Mouse (Mus musculus): ENCODE results near the gene Rbm46. TPM values are rescaled to one million over a fixed set of nuclear protein-coding genes. Genes with fewer than 3 reads are reported as not detected.

Rbm46 gene
- polyA plus RNA-seq (2016; fragmentation: Nextera tagmentation; extraction: Ambion mirVana): 1.2 and 2.2 TPM in 2 replicates

GRCm38 (mm10) chr3:82876372-82876739 is at the start of gene Rbm46:
TSS of gene Rbm46 (minus strand) at chr3:82876483.
- Histone ChIP-seq H3K4me3 (peak within 1 kb of the TSS; percentile 59), H3K4me1 (peaks cover 8% of the 10 kb centered on the region), H3K27ac (peak within 1 kb of the TSS; percentile 56), H3K27me3 (ENCODE audit: insufficient read depth, poor library complexity, severe bottlenecking) (peaks cover 26% of the 10 kb centered on the region), H3K36me3 (no peaks in the 10 kb centered on the region), H3K9me3 (peaks cover 5% of the 10 kb centered on the region; the same call in 1 of the 2 replicates)
- 23% methylated on average over 36 of the region's 36 CpGs for WGBS
- DNase-seq (ENCODE audit: low spot score): peak; percentile 90

- Histone ChIP-seq H3K27ac (no peak overlapping the region), H3K4me3 (no peak overlapping the region), H3K36me3 (no peaks in the 10 kb centered on the region), H3K4me1 (no peaks in the 10 kb centered on the region), H3K27me3 (ENCODE audit: insufficient read depth, poor library complexity, severe bottlenecking) (no peaks in the 10 kb centered on the region), H3K9me3 (no peaks in the 10 kb centered on the region)
- DNase-seq (ENCODE audit: low spot score): no peak
- 21% methylated on average over 1 of the region's 1 CpGs for WGBS
Measured at GRCm38 (mm10) chr3:82915632-82916031, 39.3 kb upstream of the Rbm46 start.

- no peak for DNase-seq (ENCODE audit: low spot score)
Measured at GRCm38 (mm10) chr3:82908671-82909070, 32.4 kb upstream of the Rbm46 start.

GRCm38 (mm10) chr3:82904211-82904908 is 28.1 kb upstream of the Rbm46 start:
- Histone ChIP-seq H3K27ac (no peak overlapping the region), H3K27me3 (ENCODE audit: insufficient read depth, poor library complexity, severe bottlenecking) (peaks cover 44% of the 10 kb centered on the region)
- 2% methylated on average over 31 of the region's 31 CpGs for WGBS

More at GRCm38 (mm10) chr3:82908671-82909070, 32.4 kb upstream of the Rbm46 start:
- H3K4me1 ChIP-seq: peaks cover 9% of the 10 kb centered on the region
- H3K36me3 ChIP-seq: no peaks in the 10 kb centered on the region
- H3K9me3 ChIP-seq: no peaks in the 10 kb centered on the region
- WGBS: 75% methylated on average over 2 of the region's 2 CpGs
- H3K4me3 ChIP-seq: no peak overlapping the region
- H3K27me3 ChIP-seq (ENCODE audit: insufficient read depth, poor library complexity, severe bottlenecking): peaks cover 27% of the 10 kb centered on the region
- H3K27ac ChIP-seq: no peak overlapping the region

GRCm38 (mm10) chr3:82903613-82904205 is 27.4 kb upstream of the Rbm46 start, which contains the start of gene Lrat:
TSS of gene Lrat (minus strand) at chr3:82903973.
- H3K27ac ChIP-seq: no peak within 1 kb of the TSS

More at GRCm38 (mm10) chr3:82904211-82904908, 28.1 kb upstream of the Rbm46 start:
- H3K4me1 ChIP-seq: peaks cover 16% of the 10 kb centered on the region
- peak overlapping the region; percentile 63 for H3K4me3 ChIP-seq
- DNase-seq (ENCODE audit: low spot score): no peak
- 0 out of 2 replicates have a peak, but pooled peaks cover 3% of the 10 kb centered on the region for H3K9me3 ChIP-seq
- H3K36me3 ChIP-seq: no peaks in the 10 kb centered on the region

GRCm38 (mm10) chr3:82902757-82903612 is 26.7 kb upstream of the Rbm46 start:
- Histone ChIP-seq H3K27ac (no peak overlapping the region), H3K36me3 (no peaks in the 10 kb centered on the region), H3K9me3 (0 out of 2 replicates have a peak, but pooled peaks cover 3% of the 10 kb centered on the region), H3K4me1 (peaks cover 16% of the 10 kb centered on the region), H3K27me3 (ENCODE audit: insufficient read depth, poor library complexity, severe bottlenecking) (peaks cover 44% of the 10 kb centered on the region), H3K4me3 (peak overlapping the region; percentile 63)
- DNase-seq (ENCODE audit: low spot score): no peak
- 25% methylated on average over 20 of the region's 20 CpGs for WGBS

More at GRCm38 (mm10) chr3:82903613-82904205, 27.4 kb upstream of the Rbm46 start, which contains the start of gene Lrat:
- H3K9me3 ChIP-seq: 0 out of 2 replicates have a peak, but pooled peaks cover 3% of the 10 kb centered on the region
- peaks cover 44% of the 10 kb centered on the region for H3K27me3 ChIP-seq (ENCODE audit: insufficient read depth, poor library complexity, severe bottlenecking)
- DNase-seq (ENCODE audit: low spot score): no peak
- H3K4me3 ChIP-seq: peak within 1 kb of the TSS; percentile 63
- H3K36me3 ChIP-seq: no peaks in the 10 kb centered on the region
- peaks cover 16% of the 10 kb centered on the region for H3K4me1 ChIP-seq
- 1% methylated on average over 35 of the region's 35 CpGs for WGBS

GRCm38 (mm10) chr3:82888842-82889241 is 12.6 kb upstream of the Rbm46 start:
- Histone ChIP-seq H3K9me3 (no peaks in the 10 kb centered on the region), H3K36me3 (no peaks in the 10 kb centered on the region), H3K4me1 (no peaks in the 10 kb centered on the region), H3K27me3 (ENCODE audit: insufficient read depth, poor library complexity, severe bottlenecking) (no peaks in the 10 kb centered on the region), H3K27ac (no peak overlapping the region), H3K4me3 (no peak overlapping the region)
- DNase-seq (ENCODE audit: low spot score): no peak
- WGBS: 21% methylated on average over 2 of the region's 2 CpGs

GRCm38 (mm10) chr3:82877258-82877657 is 975 bp upstream of the Rbm46 start:
- Histone ChIP-seq H3K36me3 (no peaks in the 10 kb centered on the region), H3K9me3 (peaks cover 5% of the 10 kb centered on the region; the same call in 1 of the 2 replicates), H3K4me1 (peaks cover 8% of the 10 kb centered on the region), H3K27ac (no peak overlapping the region), H3K27me3 (ENCODE audit: insufficient read depth, poor library complexity, severe bottlenecking) (peaks cover 26% of the 10 kb centered on the region), H3K4me3 (no peak overlapping the region)
- no peak for DNase-seq (ENCODE audit: low spot score)
- WGBS: 4% methylated on average over 4 of the region's 4 CpGs

- Histone ChIP-seq H3K4me3 (peak overlapping the region; percentile 59), H3K9me3 (peaks cover 5% of the 10 kb centered on the region; the same call in 1 of the 2 replicates), H3K27me3 (ENCODE audit: insufficient read depth, poor library complexity, severe bottlenecking) (peaks cover 26% of the 10 kb centered on the region), H3K36me3 (no peaks in the 10 kb centered on the region), H3K27ac (peak overlapping the region; percentile 56), H3K4me1 (peaks cover 8% of the 10 kb centered on the region)
- 18% methylated on average over 69 of the region's 69 CpGs for WGBS
- no peak for DNase-seq (ENCODE audit: low spot score)
Measured at GRCm38 (mm10) chr3:82875671-82876371, 462 bp downstream of the Rbm46 start.

GRCm38 (mm10) chr3:82857414-82858077 is 18.7 kb downstream of the Rbm46 start:
- H3K27me3 ChIP-seq (ENCODE audit: insufficient read depth, poor library complexity, severe bottlenecking): no peaks in the 10 kb centered on the region
- H3K36me3 ChIP-seq: no peaks in the 10 kb centered on the region
- DNase-seq (ENCODE audit: low spot score): no peak
- no peaks in the 10 kb centered on the region for H3K9me3 ChIP-seq
- H3K27ac ChIP-seq: no peak overlapping the region
- no peaks in the 10 kb centered on the region for H3K4me1 ChIP-seq
- WGBS: 29% methylated on average over 4 of the region's 4 CpGs
- H3K4me3 ChIP-seq: no peak overlapping the region

- no peaks in the 10 kb centered on the region for H3K27me3 ChIP-seq (ENCODE audit: insufficient read depth, poor library complexity, severe bottlenecking)
Measured at GRCm38 (mm10) chr3:82825165-82825564, 51.1 kb downstream of the Rbm46 start.

GRCm38 (mm10) chr3:82811851-82812250 is 64.4 kb downstream of the Rbm46 start:
- Histone ChIP-seq H3K4me3 (no peak overlapping the region), H3K4me1 (no peaks in the 10 kb centered on the region), H3K27me3 (ENCODE audit: insufficient read depth, poor library complexity, severe bottlenecking) (no peaks in the 10 kb centered on the region), H3K27ac (no peak overlapping the region), H3K36me3 (no peaks in the 10 kb centered on the region), H3K9me3 (no peaks in the 10 kb centered on the region)
- no peak for DNase-seq (ENCODE audit: low spot score)
- WGBS: 82% methylated on average over 3 of the region's 3 CpGs

More at GRCm38 (mm10) chr3:82825165-82825564, 51.1 kb downstream of the Rbm46 start:
- H3K36me3 ChIP-seq: no peaks in the 10 kb centered on the region
- H3K27ac ChIP-seq: no peak overlapping the region
- H3K4me3 ChIP-seq: no peak overlapping the region
- no peak for DNase-seq (ENCODE audit: low spot score)
- no peaks in the 10 kb centered on the region for H3K4me1 ChIP-seq
- 84% methylated on average over 9 of the region's 9 CpGs for WGBS
- no peaks in the 10 kb centered on the region for H3K9me3 ChIP-seq
